9 mouse cellular contexts compared by ENCODE assay signal in genomic region chr13:31801703-31802305, GRCm38 (mm10). TPM values are rescaled to one million over a fixed set of nuclear protein-coding genes. Genes with fewer than 3 reads are reported as not detected.
DNase-seq lines count a peak whose midpoint lies in the region; ATAC-seq and TF ChIP-seq lines count a peak whose summit lies in the region.
"Had no signal": no experiment of that assay in that cellular context is flagged by ENCODE, and none has a peak within 500 bp of the region (broad histone marks: within the 10 kb centered on the region; RNA-seq: fewer than 3 reads in every experiment).

No protein-coding gene starts in this region.

- H3K36me3 ChIP-seq in megakaryocyte, embryonic 14.5 days (replicated peaks; ENCODE audit: low read length), result no peaks in the 10 kb centered on the region
- H3K36me3 ChIP-seq in forebrain, postnatal 0 days (ENCODE audit: insufficient read depth), result no peaks in the 10 kb centered on the region
- no peaks in the 10 kb centered on the region for H3K36me3 ChIP-seq in limb, embryonic 13.5 days
- no peaks in the 10 kb centered on the region for H3K36me3 ChIP-seq in stomach, embryonic 14.5 days (ENCODE audit: control insufficient read depth, insufficient read depth, low read length)

- intact Hi-C loops in left cerebral cortex, postnatal 25 days (cut with DNase I), result loop anchor here (1.0 to 2.0 kb wide), 6 partner anchors 154 to 879 kb away; no protein-coding TSS in a partner anchor

- H3K27ac ChIP-seq in forebrain, postnatal 0 days (ENCODE audit: low read depth, low read length), result no peak overlapping the region
- peak overlapping the region; percentile 58; the same call in 1 of the 2 replicates for H3K27ac ChIP-seq in limb, embryonic 13.5 days
- H3K27ac ChIP-seq in stomach, embryonic 14.5 days (ENCODE audit: low read length), result no peak overlapping the region
- H3K27ac ChIP-seq: macrophage had no signal

- no peak for TF ChIP-seq CTCF in forebrain, postnatal 0 days (IDR thresholded peaks at IDR 0.05; ENCODE audit: low read depth)

- no peak overlapping the region for H3K9ac ChIP-seq in forebrain, postnatal 0 days
- peak overlapping the region; percentile 50 for H3K9ac ChIP-seq in limb, embryonic 13.5 days
- no peak overlapping the region for H3K9ac ChIP-seq in stomach, embryonic 14.5 days (replicated peaks; ENCODE audit: low read depth, low read length)

- H3K27me3 ChIP-seq in megakaryocyte, embryonic 14.5 days (replicated peaks), result peaks cover 94% of the 10 kb centered on the region
- peaks cover 75% of the 10 kb centered on the region for H3K27me3 ChIP-seq in forebrain, postnatal 0 days (ENCODE audit: insufficient read depth, low read length)
- H3K27me3 ChIP-seq in limb, embryonic 13.5 days, result peaks cover 93% of the 10 kb centered on the region
- H3K27me3 ChIP-seq in stomach, embryonic 14.5 days (ENCODE audit: control insufficient read depth, insufficient read depth, low read length), result peaks cover 62% of the 10 kb centered on the region

- H3K9me3 ChIP-seq in megakaryocyte, embryonic 14.5 days, result no peaks in the 10 kb centered on the region
- no peaks in the 10 kb centered on the region for H3K9me3 ChIP-seq in forebrain, postnatal 0 days (ENCODE audit: low read length)
- no peaks in the 10 kb centered on the region for H3K9me3 ChIP-seq in limb, embryonic 13.5 days
- no peaks in the 10 kb centered on the region for H3K9me3 ChIP-seq in stomach, embryonic 14.5 days (ENCODE audit: control insufficient read depth, low read depth, low read length)

- H3K4me1 ChIP-seq in megakaryocyte, embryonic 14.5 days, result peaks cover 57% of the 10 kb centered on the region
- peaks cover 2% of the 10 kb centered on the region; the same call in 1 of the 2 replicates for H3K4me1 ChIP-seq in forebrain, postnatal 0 days (ENCODE audit: insufficient read depth)
- peaks cover 66% of the 10 kb centered on the region for H3K4me1 ChIP-seq in limb, embryonic 13.5 days
- H3K4me1 ChIP-seq in stomach, embryonic 14.5 days (ENCODE audit: control insufficient read depth, insufficient read depth, low read length), result peaks cover 5% of the 10 kb centered on the region; the same call in 1 of the 2 replicates

- H3K4me2 ChIP-seq in forebrain, postnatal 0 days (ENCODE audit: low read depth), result peak overlapping the region; percentile 55
- peak overlapping the region; percentile 66 for H3K4me2 ChIP-seq in limb, embryonic 13.5 days (replicated peaks)
- H3K4me2 ChIP-seq in stomach, embryonic 14.5 days (replicated peaks; ENCODE audit: low read depth, low read length), result peak overlapping the region; percentile 67

- no peak for ATAC-seq in megakaryocyte, adult 5-6 weeks (ENCODE audit: poor library complexity, severe bottlenecking)
- peak; percentile 9; the same call in 1 of the 2 replicates for ATAC-seq in forebrain, postnatal 0 days
- ATAC-seq in limb, embryonic 13.5 days (ENCODE audit: low FRiP score, low read depth), result 0 out of 2 replicates have a peak, but pooled peaks have one; percentile 7
- ATAC-seq in stomach, embryonic 14.5 days (ENCODE audit: insufficient number of reproducible peaks, insufficient read depth, low FRiP score, low read depth), result no peak

- 3% methylated on average over 25 of the region's 25 CpGs for WGBS in forebrain, postnatal 0 days
- 4% methylated on average over 25 of the region's 25 CpGs for WGBS in limb, embryonic 13.5 days
- WGBS in stomach, embryonic 14.5 days, result 6% methylated on average over 25 of the region's 25 CpGs

- no peak for DNase-seq in forebrain, postnatal 0 days
- DNase-seq in layer of hippocampus, adult 11-12 months (ENCODE audit: low spot score), result no peak
- DNase-seq in adrenal gland, postnatal 10 days, result no peak
- DNase-seq in left cerebral cortex, postnatal 25 days (ENCODE audit: low spot score in 2 of 2), result no peak

- peak overlapping the region; percentile 90 for H3K4me3 ChIP-seq in megakaryocyte, embryonic 14.5 days (replicated peaks)
- H3K4me3 ChIP-seq in forebrain, postnatal 0 days (ENCODE audit: low read depth, low read length), result peak overlapping the region; percentile 33
- H3K4me3 ChIP-seq in limb, embryonic 13.5 days, result peak overlapping the region; percentile 39
- H3K4me3 ChIP-seq in stomach, embryonic 14.5 days (ENCODE audit: low read depth, low read length), result peak overlapping the region; percentile 27

RNA-seq across cellular contexts. Expression of gene Foxc1, which starts 4.6 kb away (rescaled TPM):
- polyA plus RNA-seq in megakaryocyte, embryonic 14.5 days (2012; ENCODE audit: insufficient read depth, low replicate concordance), result 0.17 and 0.74 TPM in 2 replicates
- total RNA-seq in megakaryocyte, adult 5-6 weeks (2015), result 0.18 and 0.30 TPM in 2 replicates
- total RNA-seq in megakaryocyte, adult 5-6 weeks (2017), result 0.07 and 0.28 TPM in 2 replicates
- 9.4 and 15.6 TPM in 2 replicates for total RNA-seq in forebrain, postnatal 0 days (2014; rRNA removed)
- 1.9 and 2.3 TPM in 2 replicates for polyA plus RNA-seq in forebrain, postnatal 0 days (2015; fragmentation: Nextera tagmentation; extraction: Ambion mirVana)
- 5.1 and 6.8 TPM in 2 replicates for polyA plus RNA-seq in limb, embryonic 13.5 days (2015; fragmentation: Nextera tagmentation; extraction: Ambion mirVana)
- polyA plus RNA-seq in stomach, embryonic 14.5 days (2014; fragmentation: Nextera tagmentation; extraction: Ambion mirVana), result 0.33 and 0.55 TPM in 2 replicates
- total RNA-seq in adrenal gland, postnatal 10 days (2021), result 1 to 10 TPM; 6.7 to 6.9 TPM
- 1 to 10 TPM; 5.5 to 6.6 TPM for total RNA-seq in left cerebral cortex, postnatal 25 days (2021)
- polyA plus RNA-seq: macrophage had no signal

Comparison
In these comparisons a context has a peak if more than half of its experiments do, and no peak if none do; other contexts are left out.
1. H3K4me3 ChIP-seq: peak in every context shown above with its lines; median percentile 90 in megakaryocyte, embryonic 14.5 days; 39 in limb, embryonic 13.5 days; 33 in forebrain, postnatal 0 days; 27 in stomach, embryonic 14.5 days.
2. ATAC-seq: peak in forebrain, postnatal 0 days (single experiment) and limb, embryonic 13.5 days (single experiment); none in megakaryocyte, adult 5-6 weeks (single experiment) and stomach, embryonic 14.5 days (single experiment).
3. Peak in every context shown above with its lines, with median percentiles within 50 percentile points of each other: H3K4me2 ChIP-seq.